Mouse (Mus musculus): ENCODE data around the gene Esr1. TPM values are rescaled to one million over a fixed set of nuclear protein-coding genes. Genes with fewer than 3 reads are reported as not detected.

The Esr1 gene
- polyA plus RNA-seq, 2 experiments = 0.06 to 0.29 TPM

- no peak for TF ChIP-seq EP300 (IDR thresholded peaks at IDR 0.05; ENCODE audit: low read depth)
- no peak for TF ChIP-seq CTCF (IDR thresholded peaks at IDR 0.05; ENCODE audit: low read depth)
- Histone ChIP-seq H3K9me3 (ENCODE audit: control insufficient read depth, low read length) (no peaks in the 10 kb centered on the region), H3K9ac (replicated peaks) (no peak overlapping the region), H3K27ac (no peak overlapping the region), H3K4me3 (ENCODE audit: insufficient read depth in 1 of 2, low read depth in 2 of 2, low read length in 2 of 2) (no peak overlapping the region), H3K27me3 (ENCODE audit: control insufficient read depth, insufficient read depth, low read length) (no peaks in the 10 kb centered on the region), H3K4me1 (replicated peaks; ENCODE audit: control insufficient read depth in 2 of 2, insufficient read depth in 2 of 2, low read length in 1 of 2) (no peaks in the 10 kb centered on the region), H3K4me2 (ENCODE audit: low read depth) (no peak overlapping the region), H3K36me3 (replicated peaks; ENCODE audit: control insufficient read depth, insufficient read depth, low read depth) (no peaks in the 10 kb centered on the region)
- WGBS (ENCODE audit: insufficient replicate concordance) = 46% methylated on average over 1 of the region's 1 CpGs
- no peak for ATAC-seq (ENCODE audit: insufficient read depth)
- no peak for DNase-seq (ENCODE audit: low read depth in 3 of 3, low spot score in 3 of 3)
Measured at GRCm38 (mm10) chr10:4881391-4881790, 270.0 kb downstream of the Esr1 start.

GRCm38 (mm10) chr10:4885506-4885905, 274.1 kb downstream of the Esr1 start:
- Histone ChIP-seq H3K4me1 (replicated peaks; ENCODE audit: control insufficient read depth in 2 of 2, insufficient read depth in 2 of 2, low read length in 1 of 2) (no peaks in the 10 kb centered on the region), H3K36me3 (replicated peaks; ENCODE audit: control insufficient read depth, insufficient read depth, low read depth) (no peaks in the 10 kb centered on the region), H3K9ac (replicated peaks) (no peak overlapping the region), H3K27ac (no peak overlapping the region), H3K4me2 (ENCODE audit: low read depth) (no peak overlapping the region), H3K27me3 (ENCODE audit: control insufficient read depth, insufficient read depth, low read length) (no peaks in the 10 kb centered on the region), H3K9me3 (ENCODE audit: control insufficient read depth, low read length) (no peaks in the 10 kb centered on the region), H3K4me3 (ENCODE audit: insufficient read depth in 1 of 2, low read depth in 2 of 2, low read length in 2 of 2) (no peak overlapping the region)
- DNase-seq (ENCODE audit: low read depth in 3 of 3, low spot score in 3 of 3) (no peak), ATAC-seq (ENCODE audit: insufficient read depth) (no peak)
- 59% methylated on average over 3 of the region's 3 CpGs for WGBS (ENCODE audit: insufficient replicate concordance)
- TF ChIP-seq EP300 (IDR thresholded peaks at IDR 0.05; ENCODE audit: low read depth) (no peak), CTCF (IDR thresholded peaks at IDR 0.05; ENCODE audit: low read depth) (no peak)

- ATAC-seq (ENCODE audit: insufficient read depth) = no peak
- no peaks in the 10 kb centered on the region for H3K9me3 ChIP-seq (ENCODE audit: control insufficient read depth, low read length)
- no peak overlapping the region for H3K4me3 ChIP-seq (ENCODE audit: insufficient read depth in 1 of 2, low read depth in 2 of 2, low read length in 2 of 2)
- TF ChIP-seq CTCF (IDR thresholded peaks at IDR 0.05; ENCODE audit: low read depth) = no peak
- no peaks in the 10 kb centered on the region for H3K36me3 ChIP-seq (replicated peaks; ENCODE audit: control insufficient read depth, insufficient read depth, low read depth)
- WGBS (ENCODE audit: insufficient replicate concordance) = 65% methylated on average over 8 of the region's 8 CpGs
- no peak overlapping the region for H3K9ac ChIP-seq (replicated peaks)
- no peak overlapping the region for H3K27ac ChIP-seq
- H3K27me3 ChIP-seq (ENCODE audit: control insufficient read depth, insufficient read depth, low read length) = no peaks in the 10 kb centered on the region
- no peak for DNase-seq (ENCODE audit: low read depth in 3 of 3, low spot score in 3 of 3)
- no peaks in the 10 kb centered on the region for H3K4me1 ChIP-seq (replicated peaks; ENCODE audit: control insufficient read depth in 2 of 2, insufficient read depth in 2 of 2, low read length in 1 of 2)
- no peak overlapping the region for H3K4me2 ChIP-seq (ENCODE audit: low read depth)
Measured at GRCm38 (mm10) chr10:4885961-4886360, 274.6 kb downstream of the Esr1 start.

- WGBS (ENCODE audit: insufficient replicate concordance) = 43% methylated on average over 1 of the region's 1 CpGs
- no peak overlapping the region for H3K4me3 ChIP-seq (ENCODE audit: insufficient read depth in 1 of 2, low read depth in 2 of 2, low read length in 2 of 2)
- H3K9me3 ChIP-seq (ENCODE audit: control insufficient read depth, low read length) = no peaks in the 10 kb centered on the region
- H3K4me1 ChIP-seq (replicated peaks; ENCODE audit: control insufficient read depth in 2 of 2, insufficient read depth in 2 of 2, low read length in 1 of 2) = no peaks in the 10 kb centered on the region
- ATAC-seq (ENCODE audit: insufficient read depth) (no peak), DNase-seq (ENCODE audit: low read depth in 3 of 3, low spot score in 3 of 3) (no peak)
- H3K27ac ChIP-seq = no peak overlapping the region
- TF ChIP-seq CTCF (IDR thresholded peaks at IDR 0.05; ENCODE audit: low read depth) (no peak), EP300 (IDR thresholded peaks at IDR 0.05; ENCODE audit: low read depth) (no peak)
- H3K4me2 ChIP-seq (ENCODE audit: low read depth) = no peak overlapping the region
- no peaks in the 10 kb centered on the region for H3K27me3 ChIP-seq (ENCODE audit: control insufficient read depth, insufficient read depth, low read length)
- H3K36me3 ChIP-seq (replicated peaks; ENCODE audit: control insufficient read depth, insufficient read depth, low read depth) = no peaks in the 10 kb centered on the region
- no peak overlapping the region for H3K9ac ChIP-seq (replicated peaks)
Measured at GRCm38 (mm10) chr10:4893475-4893874, 282.1 kb downstream of the Esr1 start.

GRCm38 (mm10) chr10:4897789-4898188, 286.4 kb downstream of the Esr1 start:
- 64% methylated on average over 4 of the region's 4 CpGs for WGBS (ENCODE audit: insufficient replicate concordance)
- Histone ChIP-seq H3K27ac (no peak overlapping the region), H3K36me3 (replicated peaks; ENCODE audit: control insufficient read depth, insufficient read depth, low read depth) (no peaks in the 10 kb centered on the region), H3K4me2 (ENCODE audit: low read depth) (no peak overlapping the region), H3K4me3 (ENCODE audit: insufficient read depth in 1 of 2, low read depth in 2 of 2, low read length in 2 of 2) (no peak overlapping the region), H3K9me3 (ENCODE audit: control insufficient read depth, low read length) (no peaks in the 10 kb centered on the region), H3K27me3 (ENCODE audit: control insufficient read depth, insufficient read depth, low read length) (no peaks in the 10 kb centered on the region), H3K4me1 (replicated peaks; ENCODE audit: control insufficient read depth in 2 of 2, insufficient read depth in 2 of 2, low read length in 1 of 2) (no peaks in the 10 kb centered on the region), H3K9ac (replicated peaks) (no peak overlapping the region)
- ATAC-seq (ENCODE audit: insufficient read depth) = no peak
- DNase-seq (ENCODE audit: low read depth in 3 of 3, low spot score in 3 of 3) = no peak
- TF ChIP-seq EP300 (IDR thresholded peaks at IDR 0.05; ENCODE audit: low read depth) (no peak), CTCF (IDR thresholded peaks at IDR 0.05; ENCODE audit: low read depth) (no peak)
